Mouse (Mus musculus) kidney, adult 2 months (tissue): ENCODE data around the gene Utp4.

Source experiments
- CTCF ChIP-seq: fragments of 200-500 bp; conservative IDR thresholded peaks from 2 replicates; pipeline ENCODE4 v1.5.1; 2011; ENCODE audit warnings: low read depth, mild to moderate bottlenecking, control low read depth, low read length, moderate library complexity, mixed read lengths; ENCODE audit not compliant: insufficient read depth, insufficient read length
- POLR2A ChIP-seq: fragments of 200-500 bp; IDR thresholded peaks from one replicate; pipeline ENCODE4 v1.6.1; 2011; ENCODE audit warnings: low read depth, low read length, control low read depth

GRCm38 (mm10) chr8:106963365-106963764 is 69.9 kb downstream of the Utp4 start:
- no peak for TF ChIP-seq CTCF
- TF ChIP-seq POLR2A: no peak
